Mouse (Mus musculus) brain, embryonic 14.5 days (tissue): Measurements from ENCODE around the gene Hba-x. TPM values are rescaled to one million over a fixed set of nuclear protein-coding genes. Genes with fewer than 3 reads are reported as not detected.

Source experiments
- DNase-seq: peaks from one replicate; pipeline ENCODE4 v3.0.0-alpha.2; 2011; ENCODE audit warnings: low read depth
- CTCF ChIP-seq: fragments of 200-500 bp; IDR thresholded peaks from 2 replicates; pipeline ENCODE4 v1.5.1; 2012; ENCODE audit warnings: inconsistent platforms, mild to moderate bottlenecking, moderate library complexity, borderline replicate concordance; ENCODE audit not compliant: insufficient read depth, insufficient read length; ENCODE audit errors: extremely low read depth
- POLR2A ChIP-seq: fragments of 200-500 bp; IDR thresholded peaks from 2 replicates; pipeline ENCODE4 v1.6.1; 2012; ENCODE audit warnings: mild to moderate bottlenecking, inconsistent platforms, borderline replicate concordance; ENCODE audit not compliant: poor library complexity, insufficient read depth, insufficient read length, severe bottlenecking; ENCODE audit errors: extremely low read depth
- polyA plus RNA-seq: library from polyadenylated mRNA; depleted of rRNA; stranded (reverse); fragments of >200 nt; gene quantifications from 2 replicates; pipeline ENCODE4 v1.2.3, GENCODE M21; 2012; rRNA removed

Gene Hba-x
- polyA plus RNA-seq = 38.9 and 65.3 TPM in 2 replicates

- no peak for TF ChIP-seq CTCF
- TF ChIP-seq POLR2A = no peak
- no peak for DNase-seq
These were observed at the start of gene Hba-x for GRCm38 (mm10) chr11:32276347-32276746. TSS of gene Hba-x (plus strand) at chr11:32276400.

- TF ChIP-seq CTCF = no peak
- TF ChIP-seq POLR2A = no peak
- no peak for DNase-seq
These were observed 49.2 kb upstream of the Hba-x start for GRCm38 (mm10) chr11:32227041-32227440.

- no peak for DNase-seq
These were observed 48.6 kb upstream of the Hba-x start for GRCm38 (mm10) chr11:32227555-32227954.

GRCm38 (mm10) chr11:32228292-32228845 lies 47.8 kb upstream of the Hba-x start:
- no peak for TF ChIP-seq CTCF
- TF ChIP-seq POLR2A = no peak
- no peak for DNase-seq

More at GRCm38 (mm10) chr11:32227555-32227954, 48.6 kb upstream of the Hba-x start:
- TF ChIP-seq CTCF = no peak
- TF ChIP-seq POLR2A = no peak

- no peak for TF ChIP-seq POLR2A
- no peak for TF ChIP-seq CTCF
- no peak for DNase-seq
These were observed 46.0 kb upstream of the Hba-x start for GRCm38 (mm10) chr11:32230220-32230619.

GRCm38 (mm10) chr11:32231125-32231524 lies 45.1 kb upstream of the Hba-x start:
- no peak for DNase-seq
- TF ChIP-seq POLR2A (no peak), CTCF (no peak)

- no peak for DNase-seq
- TF ChIP-seq POLR2A = no peak
- TF ChIP-seq CTCF = no peak
These were observed 43.4 kb upstream of the Hba-x start for GRCm38 (mm10) chr11:32232848-32233247.

- no peak for DNase-seq
- TF ChIP-seq POLR2A (no peak), CTCF (no peak)
These were observed 42.3 kb upstream of the Hba-x start for GRCm38 (mm10) chr11:32233895-32234294.

GRCm38 (mm10) chr11:32234816-32235485 lies 41.2 kb upstream of the Hba-x start:
- TF ChIP-seq CTCF (no peak), POLR2A (no peak)
- no peak for DNase-seq

- TF ChIP-seq CTCF = no peak
- TF ChIP-seq POLR2A = no peak
- DNase-seq = peak; percentile 97
These were observed 40.6 kb upstream of the Hba-x start for GRCm38 (mm10) chr11:32235646-32236045.

GRCm38 (mm10) chr11:32236132-32236531 lies 40.1 kb upstream of the Hba-x start:
- TF ChIP-seq CTCF (no peak), POLR2A (no peak)
- peak; percentile 76 for DNase-seq
